Comparison of ENCODE assay signal across 9 mouse cellular contexts in the genomic region with DNA sequence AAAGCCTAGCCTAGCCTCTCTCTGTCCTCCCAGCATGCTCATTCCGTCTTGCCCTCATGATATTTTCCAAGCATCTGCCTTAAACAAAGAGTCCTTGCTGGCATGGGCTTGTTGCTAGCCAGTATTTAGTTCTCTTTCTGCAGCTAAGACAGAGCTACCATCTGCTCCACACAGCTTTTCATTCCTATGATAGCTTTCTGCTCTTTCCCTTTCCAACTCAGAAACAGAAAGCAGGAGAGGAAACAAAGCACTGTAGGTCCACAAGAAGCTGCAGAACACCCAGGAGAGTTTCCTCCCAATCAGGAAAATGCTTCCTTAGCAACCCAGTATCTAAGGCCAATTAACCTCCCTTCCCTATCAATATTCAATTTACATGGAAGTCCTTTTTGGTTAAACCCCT.
DNase-seq lines count a peak whose midpoint lies in the region; ATAC-seq lines count a peak whose summit lies in the region.
"Had no signal": no experiment of that assay in that cellular context is flagged by ENCODE, and none has a peak within 500 bp of the region (broad histone marks: within the 10 kb centered on the region; RNA-seq: fewer than 3 reads in every experiment).

No protein-coding gene starts in this region.

- 59% methylated on average over 1 of the region's 1 CpGs for WGBS in forebrain, embryonic 12.5 days
- WGBS in neural tube, embryonic 12.5 days: 36% methylated on average over 1 of the region's 1 CpGs

- peak; percentile 56; the same call in 1 of the 2 replicates for ATAC-seq in forebrain, embryonic 12.5 days (ENCODE audit: low FRiP score)
- ATAC-seq in neural tube, embryonic 12.5 days (ENCODE audit: low FRiP score, low read depth): peak; percentile 75
- ATAC-seq in monocyte, adult 5-6 weeks (replicated peaks; ENCODE audit: insufficient number of reproducible peaks, low FRiP score, low TSS enrichment, poor library complexity, severe bottlenecking): no peak

- H3K4me3 ChIP-seq in forebrain, embryonic 12.5 days (replicated peaks): no peak overlapping the region
- no peak overlapping the region for H3K4me3 ChIP-seq in neural tube, embryonic 12.5 days
- H3K4me3 ChIP-seq: limb, embryonic 13.5 days had no signal

- no peak overlapping the region; the same call in 1 of the 2 replicates for H3K27ac ChIP-seq in forebrain, embryonic 12.5 days
- H3K27ac ChIP-seq in neural tube, embryonic 12.5 days: 0 out of 2 replicates have a peak overlapping the region, but pooled peaks have one; percentile 42
- H3K27ac ChIP-seq: limb, embryonic 13.5 days had no signal

- no peaks in the 10 kb centered on the region for H3K27me3 ChIP-seq in forebrain, embryonic 12.5 days
- H3K27me3 ChIP-seq in neural tube, embryonic 12.5 days (replicated peaks): no peaks in the 10 kb centered on the region
- H3K27me3 ChIP-seq: limb, embryonic 13.5 days had no signal

- no peaks in the 10 kb centered on the region for H3K36me3 ChIP-seq in forebrain, embryonic 12.5 days (replicated peaks)
- H3K36me3 ChIP-seq in neural tube, embryonic 12.5 days: no peaks in the 10 kb centered on the region
- H3K36me3 ChIP-seq: limb, embryonic 13.5 days had no signal

- peaks cover 8% of the 10 kb centered on the region for H3K4me1 ChIP-seq in forebrain, embryonic 12.5 days
- peaks cover 6% of the 10 kb centered on the region for H3K4me1 ChIP-seq in neural tube, embryonic 12.5 days

- H3K9me3 ChIP-seq in forebrain, embryonic 12.5 days: no peaks in the 10 kb centered on the region
- no peaks in the 10 kb centered on the region for H3K9me3 ChIP-seq in neural tube, embryonic 12.5 days
- H3K9me3 ChIP-seq: limb, embryonic 13.5 days had no signal

- DNase-seq in layer of hippocampus, adult 11-12 months (ENCODE audit: low spot score): peak; percentile 37
- no peak for DNase-seq in layer of hippocampus, postnatal 25 days (ENCODE audit: extremely low spot score in 1 of 2, low spot score in 1 of 2)
- peak; percentile 53 for DNase-seq in layer of hippocampus, adult 9-11 months
- no peak for DNase-seq in kidney, postnatal 4 days
- DNase-seq in ovary, postnatal 14 days (ENCODE audit: low spot score): no peak

- no peak overlapping the region for H3K9ac ChIP-seq in forebrain, embryonic 12.5 days
- no peak overlapping the region for H3K9ac ChIP-seq in neural tube, embryonic 12.5 days
- H3K9ac ChIP-seq: limb, embryonic 13.5 days had no signal

- H3K4me2 ChIP-seq in forebrain, embryonic 12.5 days: no peak overlapping the region
- peak overlapping the region; percentile 33 for H3K4me2 ChIP-seq in neural tube, embryonic 12.5 days (replicated peaks)
- H3K4me2 ChIP-seq: limb, embryonic 13.5 days had no signal

Comparison
In these comparisons a context has a peak if more than half of its experiments do, and no peak if none do; other contexts are left out.
1. DNase-seq: peak in layer of hippocampus, adult 11-12 months (single experiment) and layer of hippocampus, adult 9-11 months (single experiment); none in layer of hippocampus, postnatal 25 days (0 of 2), kidney, postnatal 4 days (0 of 2) and ovary, postnatal 14 days (single experiment).